Mouse (Mus musculus): Measurements from ENCODE around the gene Pik3c2a. TPM values are rescaled to one million over a fixed set of nuclear protein-coding genes. Genes with fewer than 3 reads are reported as not detected.

The Pik3c2a gene
- total RNA-seq (2021), result 10 to 100 TPM; 23.4 to 25.9 TPM
- long read RNA-seq, experiment 1, full-length matches to known transcripts, result 3 of 5 reads
- long read RNA-seq, experiment 1, partial matches to known transcripts, result 2 of 5 reads
- long read RNA-seq, experiment 1, other reads (novel, unspliced or antisense), result 0 of 5 reads
- long read RNA-seq, experiment 2, partial matches to known transcripts, result 3 of 6 reads
- long read RNA-seq, experiment 2, other reads (novel, unspliced or antisense), result 1 of 6 reads

GRCm38 (mm10) chr7:116443004-116443696, at the start of gene Pik3c2a:
Pik3c2a (minus strand) TSS chr7:116443449.
- peak; percentile 95 for DNase-seq
- intact Hi-C loops (cut with DNase I), result loop anchor here (5.0 kb wide), 1 partner anchor 111 kb away; the partner anchor contains the start of gene Rps13

- DNase-seq, result no peak
- intact Hi-C loops (cut with DNase I), result no loop called here
Observed at GRCm38 (mm10) chr7:116491113-116491512, 47.9 kb upstream of the Pik3c2a start.

GRCm38 (mm10) chr7:116485062-116485601, 41.9 kb upstream of the Pik3c2a start:
- intact Hi-C loops (cut with DNase I), result no loop called here
- no peak for DNase-seq

GRCm38 (mm10) chr7:116484213-116484612, 41.0 kb upstream of the Pik3c2a start:
- no peak for DNase-seq
- intact Hi-C loops (cut with DNase I), result no loop called here

GRCm38 (mm10) chr7:116483782-116484181, 40.5 kb upstream of the Pik3c2a start:
- no peak for DNase-seq
- intact Hi-C loops (cut with DNase I), result no loop called here

GRCm38 (mm10) chr7:116483106-116483505, 39.9 kb upstream of the Pik3c2a start:
- intact Hi-C loops (cut with DNase I), result no loop called here
- DNase-seq, result no peak

- no peak for DNase-seq
- intact Hi-C loops (cut with DNase I), result no loop called here
Observed at GRCm38 (mm10) chr7:116476264-116476663, 33.0 kb upstream of the Pik3c2a start.

- DNase-seq, result no peak
- intact Hi-C loops (cut with DNase I), result no loop called here
Observed at GRCm38 (mm10) chr7:116475836-116476235, 32.6 kb upstream of the Pik3c2a start.

- DNase-seq, result no peak
- intact Hi-C loops (cut with DNase I), result loop anchor here (5.0 kb wide), 1 partner anchor 40 kb away; the partner anchor contains the start of gene Nucb2
Observed at GRCm38 (mm10) chr7:116462114-116462513, 18.9 kb upstream of the Pik3c2a start.

- DNase-seq, result no peak
- intact Hi-C loops (cut with DNase I), result loop anchor here (2.0 to 5.0 kb wide), 2 partner anchors 53 to 150 kb away; no protein-coding TSS in a partner anchor
Observed at GRCm38 (mm10) chr7:116458985-116459441, 15.8 kb upstream of the Pik3c2a start.

- intact Hi-C loops (cut with DNase I), result loop anchor here (5.0 kb wide), 1 partner anchor 55 kb away; no protein-coding TSS in a partner anchor
Observed at GRCm38 (mm10) chr7:116457391-116457790, 14.1 kb upstream of the Pik3c2a start.

GRCm38 (mm10) chr7:116456964-116457363, 13.7 kb upstream of the Pik3c2a start:
- intact Hi-C loops (cut with DNase I), result loop anchor here (5.0 kb wide), 1 partner anchor 55 kb away; no protein-coding TSS in a partner anchor
- no peak for DNase-seq

More at GRCm38 (mm10) chr7:116457391-116457790, 14.1 kb upstream of the Pik3c2a start:
- DNase-seq, result no peak

- DNase-seq, result no peak
- intact Hi-C loops (cut with DNase I), result no loop called here
Observed at GRCm38 (mm10) chr7:116446645-116447044, 3.4 kb upstream of the Pik3c2a start.

- intact Hi-C loops (cut with DNase I), result loop anchor here (5.0 kb wide), 1 partner anchor 112 kb away; the partner anchor contains the start of gene Rps13
- DNase-seq, result peak in 1 of 2 experiments; percentile 29
Observed at GRCm38 (mm10) chr7:116444326-116444809, 1.1 kb upstream of the Pik3c2a start.

- intact Hi-C loops (cut with DNase I), result loop anchor here (5.0 kb wide), 1 partner anchor 112 kb away; the partner anchor contains the start of gene Rps13
- peak in 1 of 2 experiments; percentile 47 for DNase-seq
Observed at GRCm38 (mm10) chr7:116443697-116444325, 562 bp upstream of the Pik3c2a start.

GRCm38 (mm10) chr7:116442226-116442625, 1.0 kb downstream of the Pik3c2a start:
- DNase-seq, result no peak
- intact Hi-C loops (cut with DNase I), result loop anchor here (5.0 kb wide), 1 partner anchor 110 kb away; the partner anchor contains the start of gene Rps13

GRCm38 (mm10) chr7:116441346-116441745, 1.9 kb downstream of the Pik3c2a start:
- no peak for DNase-seq
- intact Hi-C loops (cut with DNase I), result loop anchor here (5.0 kb wide), 1 partner anchor 109 kb away; the partner anchor contains the start of gene Rps13

GRCm38 (mm10) chr7:116431661-116432060, 11.6 kb downstream of the Pik3c2a start:
- DNase-seq, result no peak
- intact Hi-C loops (cut with DNase I), result no loop called here

- intact Hi-C loops (cut with DNase I), result loop anchor here (1.0 kb wide), 1 partner anchor 7 kb away; no protein-coding TSS in a partner anchor
- DNase-seq, result no peak
Observed at GRCm38 (mm10) chr7:116430926-116431325, 12.3 kb downstream of the Pik3c2a start.

- no peak for DNase-seq
- intact Hi-C loops (cut with DNase I), result no loop called here
Observed at GRCm38 (mm10) chr7:116427206-116427605, 16.0 kb downstream of the Pik3c2a start.
